In the genomic region with DNA sequence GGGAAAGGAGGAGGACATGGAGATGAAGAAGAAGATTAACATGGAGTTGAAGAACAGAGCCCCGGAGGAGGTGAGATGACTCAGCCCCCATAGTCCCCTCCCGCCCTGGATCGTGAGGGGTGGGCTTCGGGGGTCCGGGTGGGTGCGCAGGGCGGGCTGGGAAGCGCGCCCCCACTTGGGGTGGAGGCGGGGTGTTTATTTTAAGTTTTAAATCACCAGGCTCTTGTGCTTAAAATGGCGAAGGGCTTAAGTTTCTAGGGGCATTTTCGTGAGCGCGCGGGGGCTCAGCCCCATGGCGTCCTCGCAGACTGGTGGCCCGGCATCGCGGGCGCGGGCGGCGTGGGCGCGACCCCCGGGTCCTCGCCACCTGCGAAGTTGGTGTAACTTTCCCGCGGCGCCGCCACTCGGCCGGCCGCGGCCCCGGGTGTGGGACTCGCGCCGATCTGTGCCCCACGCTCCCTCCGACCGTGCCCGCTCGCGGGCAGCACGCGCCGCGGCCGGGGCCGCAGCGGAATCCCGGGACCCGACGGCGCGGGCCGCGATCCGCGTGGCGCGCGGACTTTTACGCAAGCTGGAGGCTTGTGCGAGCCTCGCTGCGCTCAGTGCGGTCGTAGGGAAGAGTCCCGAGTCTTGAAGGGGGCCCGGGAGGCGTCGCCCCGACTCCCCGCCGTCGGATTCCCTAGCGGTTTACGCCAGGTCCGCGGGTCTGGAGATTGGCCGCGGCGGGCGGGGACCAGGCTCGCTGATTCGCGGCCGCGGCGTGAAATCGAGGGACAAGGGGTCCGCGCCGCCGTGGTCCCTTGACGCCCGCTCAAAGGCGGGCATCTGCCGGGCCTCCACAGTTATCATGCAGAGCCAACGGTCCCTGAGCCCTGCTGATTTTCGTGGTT, we compare ENCODE assay signal across 8 mouse cellular contexts. TPM values are rescaled to one million over a fixed set of nuclear protein-coding genes. Genes with fewer than 3 reads are reported as not detected.
A peak's percentile ranks its signal among the peaks of the same experiment; 100 is the strongest.
DNase-seq lines count a peak whose midpoint lies in the region; ATAC-seq and TF ChIP-seq lines count a peak whose summit lies in the region.

No protein-coding gene starts in this region.

- H3K4me2 ChIP-seq in hindbrain, postnatal 0 days (ENCODE audit: low read depth, low read length): peak overlapping the region; percentile 72
- peak overlapping the region; percentile 74 for H3K4me2 ChIP-seq in liver, embryonic 16.5 days (ENCODE audit: low read depth, low read length)
- peak overlapping the region; percentile 70 for H3K4me2 ChIP-seq in neural tube, embryonic 11.5 days (ENCODE audit: low read depth)

- peak; percentile 18; the same call in 1 of the 2 replicates for TF ChIP-seq CTCF in layer of hippocampus, adult 2 months (conservative IDR thresholded peaks at IDR 0.05)
- no peak for TF ChIP-seq CTCF in hindbrain, postnatal 0 days (IDR thresholded peaks at IDR 0.05; ENCODE audit: low read depth)
- no peak for TF ChIP-seq CTCF in testis, adult 2 months (IDR thresholded peaks at IDR 0.05; ENCODE audit: control insufficient read depth, insufficient read depth, insufficient replicate concordance, low read depth, low read length)

- peak in 1 of 2 experiments; percentile 32 for DNase-seq in layer of hippocampus, adult 2 months (ENCODE audit: low spot score in 2 of 2)
- no peak for DNase-seq in layer of hippocampus, adult 9-11 months
- peak; percentile 37 for DNase-seq in cerebellum, adult 8-10 months
- DNase-seq in forelimb bud, embryonic 11.5 days (ENCODE audit: low read depth, low spot score): peak; percentile 40
- DNase-seq in hindbrain, postnatal 0 days (ENCODE audit: low spot score): peak; percentile 60
- DNase-seq in neural tube, embryonic 11.5 days (ENCODE audit: low spot score): peak; percentile 78

- H3K27me3 ChIP-seq in hindbrain, postnatal 0 days (ENCODE audit: insufficient read depth, low read length): no peaks in the 10 kb centered on the region
- H3K27me3 ChIP-seq in liver, embryonic 16.5 days (ENCODE audit: control insufficient read depth, insufficient read depth, low read depth, low read length): no peaks in the 10 kb centered on the region
- H3K27me3 ChIP-seq in neural tube, embryonic 11.5 days (ENCODE audit: control insufficient read depth, insufficient read depth, low read length): no peaks in the 10 kb centered on the region
- no peaks in the 10 kb centered on the region for H3K27me3 ChIP-seq in testis, adult 2 months (ENCODE audit: control insufficient read depth, insufficient read depth, low read length)

- H3K9ac ChIP-seq in hindbrain, postnatal 0 days (replicated peaks; ENCODE audit: low read length): peak overlapping the region; percentile 85
- H3K9ac ChIP-seq in liver, embryonic 16.5 days (ENCODE audit: low read depth, low read length): peak overlapping the region; percentile 98
- H3K9ac ChIP-seq in neural tube, embryonic 11.5 days (ENCODE audit: low read length): peak overlapping the region; percentile 98

- WGBS in hindbrain, postnatal 0 days: under 1% methylated on average over 102 of the region's 105 CpGs
- under 1% methylated on average over 101 of the region's 105 CpGs for WGBS in liver, embryonic 16.5 days (ENCODE audit: insufficient replicate concordance)
- under 1% methylated on average over 93 of the region's 105 CpGs for WGBS in neural tube, embryonic 11.5 days

- peak overlapping the region; percentile 85 for H3K27ac ChIP-seq in layer of hippocampus, adult 2 months
- H3K27ac ChIP-seq in hindbrain, postnatal 0 days: peak overlapping the region; percentile 88
- H3K27ac ChIP-seq in liver, embryonic 16.5 days (ENCODE audit: low read length): peak overlapping the region; percentile 90
- peak overlapping the region; percentile 83 for H3K27ac ChIP-seq in neural tube, embryonic 11.5 days (ENCODE audit: low read depth, low read length)
- peak overlapping the region; percentile 73 for H3K27ac ChIP-seq in testis, adult 2 months (ENCODE audit: control insufficient read depth, insufficient read depth, low read depth, low read length)

- no peaks in the 10 kb centered on the region for H3K9me3 ChIP-seq in hindbrain, postnatal 0 days (ENCODE audit: low read length)
- H3K9me3 ChIP-seq in liver, embryonic 16.5 days (replicated peaks; ENCODE audit: control insufficient read depth, low read length): no peaks in the 10 kb centered on the region
- H3K9me3 ChIP-seq in neural tube, embryonic 11.5 days (ENCODE audit: control insufficient read depth, low read length): no peaks in the 10 kb centered on the region

- 0 out of 2 replicates have a peak, but pooled peaks have one; percentile 39 for TF ChIP-seq POLR2A in testis, adult 2 months (IDR thresholded peaks at IDR 0.05; ENCODE audit: control insufficient read depth, low read depth, low read length)

- no peaks in the 10 kb centered on the region for H3K4me1 ChIP-seq in hindbrain, postnatal 0 days (ENCODE audit: insufficient read depth, low read length)
- peaks cover 26% of the 10 kb centered on the region for H3K4me1 ChIP-seq in liver, embryonic 16.5 days (ENCODE audit: control insufficient read depth, low read depth, low read length)
- peaks cover 4% of the 10 kb centered on the region; the same call in 1 of the 2 replicates for H3K4me1 ChIP-seq in neural tube, embryonic 11.5 days (ENCODE audit: control insufficient read depth, insufficient read depth, low read length)
- H3K4me1 ChIP-seq in testis, adult 2 months (ENCODE audit: control insufficient read depth, insufficient read depth, low read length): peaks cover 12% of the 10 kb centered on the region

- peak overlapping the region; percentile 82 for H3K4me3 ChIP-seq in layer of hippocampus, adult 2 months
- H3K4me3 ChIP-seq in hindbrain, postnatal 0 days (ENCODE audit: low read length): peak overlapping the region; percentile 92
- H3K4me3 ChIP-seq in liver, embryonic 16.5 days (ENCODE audit: low read depth, low read length): peak overlapping the region; percentile 94
- H3K4me3 ChIP-seq in neural tube, embryonic 11.5 days (ENCODE audit: low read depth, low read length): peak overlapping the region; percentile 97
- peak overlapping the region; percentile 84 for H3K4me3 ChIP-seq in testis, adult 2 months (ENCODE audit: control insufficient read depth, low read depth, low read length)

- H3K36me3 ChIP-seq in hindbrain, postnatal 0 days (ENCODE audit: insufficient read depth, low read length): peaks cover 6% of the 10 kb centered on the region; the same call in 1 of the 2 replicates
- H3K36me3 ChIP-seq in liver, embryonic 16.5 days (ENCODE audit: control insufficient read depth, insufficient read depth): peaks cover 15% of the 10 kb centered on the region
- H3K36me3 ChIP-seq in neural tube, embryonic 11.5 days (ENCODE audit: control insufficient read depth, insufficient read depth, low read length): peaks cover 6% of the 10 kb centered on the region
- no peaks in the 10 kb centered on the region for H3K36me3 ChIP-seq in testis, adult 2 months (ENCODE audit: control insufficient read depth, insufficient read depth, low read length)

- ATAC-seq in hindbrain, postnatal 0 days: peak; percentile 21
- ATAC-seq in liver, embryonic 16.5 days (ENCODE audit: low read depth): no peak
- peak; percentile 60; the same call in 1 of the 2 replicates for ATAC-seq in neural tube, embryonic 11.5 days (ENCODE audit: insufficient read depth, low FRiP score, low TSS enrichment)

RNA-seq across cellular contexts. Expression of a gene that starts 0.8 kb away (rescaled TPM):
- 10 to 100 TPM; 78.9 to 80.6 TPM for total RNA-seq in layer of hippocampus, adult 2 months (2021)
- total RNA-seq in hindbrain, postnatal 0 days (2014; rRNA removed): 26.2 and 27.5 TPM in 2 replicates
- polyA plus RNA-seq in hindbrain, postnatal 0 days (2015; fragmentation: Nextera tagmentation; extraction: Ambion mirVana): 127 and 128 TPM in 2 replicates
- 118 and 125 TPM in 2 replicates for polyA plus RNA-seq in liver, embryonic 16.5 days (2015; fragmentation: Nextera tagmentation; extraction: Ambion mirVana)
- polyA plus RNA-seq in neural tube, embryonic 11.5 days (2014; fragmentation: Nextera tagmentation; extraction: Ambion mirVana): 119 and 131 TPM in 2 replicates
- 4.4 and 6.0 TPM in 2 replicates for polyA plus RNA-seq in testis, adult 2 months (2012; rRNA removed)

RNA-seq across cellular contexts. Expression of a gene that starts 25.3 kb away (rescaled TPM):
- 1 to 10 TPM; 6.9 to 9.9 TPM for total RNA-seq in layer of hippocampus, adult 2 months (2021)
- 7.5 and 9.4 TPM in 2 replicates for total RNA-seq in hindbrain, postnatal 0 days (2014; rRNA removed)
- 16.7 and 17.8 TPM in 2 replicates for polyA plus RNA-seq in hindbrain, postnatal 0 days (2015; fragmentation: Nextera tagmentation; extraction: Ambion mirVana)
- polyA plus RNA-seq in liver, embryonic 16.5 days (2015; fragmentation: Nextera tagmentation; extraction: Ambion mirVana): 14.6 and 15.4 TPM in 2 replicates
- polyA plus RNA-seq in neural tube, embryonic 11.5 days (2014; fragmentation: Nextera tagmentation; extraction: Ambion mirVana): 35.7 and 36.5 TPM in 2 replicates
- 2.0 TPM in 2 replicates for polyA plus RNA-seq in testis, adult 2 months (2012; rRNA removed)

RNA-seq across cellular contexts. Expression of a gene that starts 36.1 kb away (rescaled TPM):
- 10 to 100 TPM; 69.0 to 79.8 TPM for total RNA-seq in layer of hippocampus, adult 2 months (2021)
- total RNA-seq in hindbrain, postnatal 0 days (2014; rRNA removed): 75.9 and 99.4 TPM in 2 replicates
- 41.1 and 42.2 TPM in 2 replicates for polyA plus RNA-seq in hindbrain, postnatal 0 days (2015; fragmentation: Nextera tagmentation; extraction: Ambion mirVana)
- polyA plus RNA-seq in liver, embryonic 16.5 days (2015; fragmentation: Nextera tagmentation; extraction: Ambion mirVana): 10.9 and 12.6 TPM in 2 replicates
- 35.9 and 36.2 TPM in 2 replicates for polyA plus RNA-seq in neural tube, embryonic 11.5 days (2014; fragmentation: Nextera tagmentation; extraction: Ambion mirVana)
- polyA plus RNA-seq in testis, adult 2 months (2012; rRNA removed): 14.9 and 17.6 TPM in 2 replicates

RNA-seq across cellular contexts. Expression of a gene that starts 38.0 kb away (rescaled TPM):
- 1 to 10 TPM; 3.4 to 4.8 TPM for total RNA-seq in layer of hippocampus, adult 2 months (2021)
- total RNA-seq in hindbrain, postnatal 0 days (2014; rRNA removed): 2.6 and 5.5 TPM in 2 replicates
- 21.3 and 23.3 TPM in 2 replicates for polyA plus RNA-seq in hindbrain, postnatal 0 days (2015; fragmentation: Nextera tagmentation; extraction: Ambion mirVana)
- 5.5 and 6.8 TPM in 2 replicates for polyA plus RNA-seq in liver, embryonic 16.5 days (2015; fragmentation: Nextera tagmentation; extraction: Ambion mirVana)
- 10.8 and 14.6 TPM in 2 replicates for polyA plus RNA-seq in neural tube, embryonic 11.5 days (2014; fragmentation: Nextera tagmentation; extraction: Ambion mirVana)
- 1.7 and 2.4 TPM in 2 replicates for polyA plus RNA-seq in testis, adult 2 months (2012; rRNA removed)

RNA-seq across cellular contexts. Expression of a gene that starts 47.8 kb away (rescaled TPM):
- 10 to 100 TPM; 10.3 to 11.7 TPM for total RNA-seq in layer of hippocampus, adult 2 months (2021)
- total RNA-seq in hindbrain, postnatal 0 days (2014; rRNA removed): 2.5 and 4.3 TPM in 2 replicates
- 7.5 and 11.4 TPM in 2 replicates for polyA plus RNA-seq in hindbrain, postnatal 0 days (2015; fragmentation: Nextera tagmentation; extraction: Ambion mirVana)
- polyA plus RNA-seq in liver, embryonic 16.5 days (2015; fragmentation: Nextera tagmentation; extraction: Ambion mirVana): 0.78 and 1.1 TPM in 2 replicates
- polyA plus RNA-seq in neural tube, embryonic 11.5 days (2014; fragmentation: Nextera tagmentation; extraction: Ambion mirVana): 3.3 and 5.0 TPM in 2 replicates
- polyA plus RNA-seq in testis, adult 2 months (2012; rRNA removed): 16.2 and 16.5 TPM in 2 replicates

Comparison
In these comparisons a context has a peak if more than half of its experiments do, and no peak if none do; other contexts are left out.
1. RNA of a gene that starts 0.8 kb away (polyA plus RNA-seq): 119 to 131 TPM in neural tube, embryonic 11.5 days, 127 to 128 TPM in hindbrain, postnatal 0 days and 118 to 125 TPM in liver, embryonic 16.5 days; 4.4 to 6.0 TPM in testis, adult 2 months; every median in the first group is over 10 times any median in the second.
2. Peak in every context shown above with its lines, with median percentiles within 50 percentile points of each other: H3K27ac ChIP-seq, H3K4me3 ChIP-seq, H3K4me2 ChIP-seq and H3K9ac ChIP-seq.